Mouse (Mus musculus) heart, postnatal 0 days (tissue): ENCODE data around the gene Tbcd. TPM values are rescaled to one million over a fixed set of nuclear protein-coding genes. Genes with fewer than 3 reads are reported as not detected.

Experiments used
- ATAC-seq: fragments of 200-750 bp; cut with Nextera tagmentation; 2 replicates; pipeline ENCODE4 v1.8.0; 2017; ENCODE audit warnings: low read depth, moderate number of reproducible peaks, moderate library complexity; ENCODE audit not compliant: insufficient read depth
- DNase-seq: peaks from one replicate; pipeline ENCODE4 v3.0.0-alpha.2; 2016; ENCODE audit warnings: low spot score
- H3K27ac ChIP-seq: fragments of 300-500 bp; sonication (generic); 2 replicates; pipeline ENCODE4 v1.5.1; 2014; ENCODE audit warnings: low read depth, mild to moderate bottlenecking
- H3K27me3 ChIP-seq: fragments of 300-500 bp; sonication (generic); 2 replicates; pipeline ENCODE4 v1.6.1; 2014; ENCODE audit warnings: low read length, mixed read lengths; ENCODE audit not compliant: control insufficient read depth, insufficient read depth
- H3K36me3 ChIP-seq: fragments of 300-500 bp; sonication (generic); replicated peaks from 2 replicates; pipeline ENCODE4 v1.6.1; 2014; ENCODE audit warnings: low read length, mixed read lengths; ENCODE audit not compliant: control insufficient read depth, insufficient read depth
- H3K4me1 ChIP-seq: fragments of 300-500 bp; sonication (generic); 2 replicates; pipeline ENCODE4 v1.6.1; 2014; ENCODE audit warnings: antibody characterized with exemption; ENCODE audit not compliant: control insufficient read depth, insufficient read depth
- H3K4me2 ChIP-seq: fragments of 300-500 bp; sonication (generic); 2 replicates; pipeline ENCODE4 v1.6.1; 2014; ENCODE audit warnings: low read depth, mild to moderate bottlenecking, low read length, moderate library complexity
- H3K4me3 ChIP-seq: fragments of 300-500 bp; sonication (generic); 2 replicates; pipeline ENCODE4 v1.5.1; 2014; ENCODE audit warnings: low read depth, low read length
- H3K9ac ChIP-seq: fragments of 300-500 bp; sonication (generic); replicated peaks from 2 replicates; pipeline ENCODE4 v1.6.1; 2014; ENCODE audit warnings: low read depth, low read length, mixed read lengths
- H3K9me3 ChIP-seq: fragments of 300-500 bp; sonication (generic); replicated peaks from 2 replicates; pipeline ENCODE4 v1.6.1; 2016; ENCODE audit warnings: low read length; ENCODE audit not compliant: control insufficient read depth
- CTCF ChIP-seq: IDR thresholded peaks from 2 replicates; pipeline ENCODE4 v1.5.1; 2016; ENCODE audit warnings: antibody characterized with exemption, control low read depth, low read depth
- EP300 ChIP-seq: IDR thresholded peaks from 2 replicates; pipeline ENCODE4 v1.6.1; 2016; ENCODE audit warnings: antibody characterized with exemption, low read depth
- WGBS: fragments of 180-500 bp; shearing (Covaris S2); extraction: QIAGEN DNeasy Blood & Tissue Kit; methylation state at CpG from one replicate; pipeline ENCODE4 v1.1.7; 2014; 5-methylcytosine and 5-hydroxymethylcytosine counted together
- polyA plus RNA-seq: library from polyadenylated mRNA; unstranded; fragments of >200 nt; fragmentation: Nextera tagmentation; extraction: Ambion mirVana; gene quantifications from 2 replicates; pipeline ENCODE4 v1.2.1, GENCODE M21; 2015
- total RNA-seq: library from RNA; depleted of rRNA; stranded (reverse); fragments of >200 nt; gene quantifications from 2 replicates; pipeline ENCODE4 v1.2.3, GENCODE M21; 2014; ENCODE audit warnings: low replicate concordance

The Tbcd gene
- total and polyA plus RNA-seq, 2 experiments from 2014 or later = 16.1 to 29.1 TPM

- ATAC-seq (peak; percentile 1; the same call in 1 of the 2 replicates), DNase-seq (no peak)
- Histone ChIP-seq H3K4me2 (peak overlapping the region; percentile 88), H3K27me3 (no peaks in the 10 kb centered on the region), H3K9ac (0 out of 2 replicates have a peak overlapping the region, but pooled peaks have one; percentile 23), H3K36me3 (peaks cover 5% of the 10 kb centered on the region; the same call in 1 of the 2 replicates), H3K9me3 (no peaks in the 10 kb centered on the region), H3K27ac (no peak overlapping the region), H3K4me3 (peak overlapping the region; percentile 86), H3K4me1 (peaks cover 12% of the 10 kb centered on the region)
- 29% methylated on average over 9 of the region's 9 CpGs for WGBS
- no peak for TF ChIP-seq CTCF
- TF ChIP-seq EP300 = no peak
Observed at GRCm38 (mm10) chr11:121451216-121451726, 478 bp upstream of the Tbcd start.

DNA sequence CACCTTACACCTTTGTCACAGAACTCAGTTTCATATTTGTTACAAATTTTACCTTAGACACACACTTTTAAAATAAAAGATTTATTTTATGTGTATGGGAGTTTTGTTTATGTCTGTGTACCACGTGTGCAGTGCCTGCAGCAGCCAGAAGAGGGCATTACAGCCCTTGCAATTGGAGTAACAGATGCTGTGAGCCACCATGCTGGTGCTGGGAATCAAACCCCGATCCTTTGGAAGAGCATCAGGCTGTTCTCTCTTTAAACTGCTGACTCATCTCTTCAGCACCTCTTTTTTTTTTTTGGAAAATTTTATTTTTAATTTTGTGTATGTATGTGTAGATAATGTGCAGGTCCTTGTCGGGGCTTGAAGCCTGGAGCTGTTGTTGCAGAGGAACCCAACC lies 6.1 kb downstream of the Tbcd start:
- Histone ChIP-seq H3K9me3 (no peaks in the 10 kb centered on the region), H3K9ac (no peak overlapping the region), H3K4me1 (peaks cover under 1% of the 10 kb centered on the region; the same call in 1 of the 2 replicates), H3K36me3 (peaks cover 46% of the 10 kb centered on the region), H3K4me2 (no peak overlapping the region), H3K27ac (no peak overlapping the region), H3K4me3 (no peak overlapping the region), H3K27me3 (no peaks in the 10 kb centered on the region)
- DNase-seq (no peak), ATAC-seq (no peak)
- 89% methylated on average over 3 of the region's 3 CpGs for WGBS
- TF ChIP-seq CTCF (no peak), EP300 (no peak)

DNA sequence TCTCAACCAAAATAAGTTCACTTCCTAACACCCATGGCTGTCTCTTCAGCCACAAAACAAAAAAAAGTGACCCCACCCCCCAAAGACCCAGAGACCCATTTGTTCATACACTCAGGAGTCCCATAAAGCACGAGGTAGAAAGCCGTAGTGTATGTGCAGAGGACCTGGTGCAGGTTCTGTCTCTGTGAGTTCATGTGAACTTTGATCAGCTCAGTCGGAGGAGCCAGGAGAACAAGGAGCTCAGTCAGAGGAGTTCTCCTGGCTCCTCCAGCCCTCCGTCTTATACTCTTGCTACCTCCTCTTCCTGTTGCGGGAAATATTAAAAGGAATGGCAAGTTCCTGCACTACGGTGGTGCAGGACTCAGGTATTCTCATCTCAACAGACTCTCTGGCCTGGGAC lies 15.7 kb downstream of the Tbcd start:
- H3K4me1 ChIP-seq = no peaks in the 10 kb centered on the region
- H3K27me3 ChIP-seq = no peaks in the 10 kb centered on the region
- no peaks in the 10 kb centered on the region for H3K9me3 ChIP-seq
- 86% methylated on average over 6 of the region's 6 CpGs for WGBS
- DNase-seq (no peak), ATAC-seq (no peak)
- no peak for TF ChIP-seq EP300
- TF ChIP-seq CTCF = no peak
- H3K4me2 ChIP-seq = no peak overlapping the region
- peaks cover 27% of the 10 kb centered on the region for H3K36me3 ChIP-seq
- H3K4me3 ChIP-seq = no peak overlapping the region
- H3K9ac ChIP-seq = no peak overlapping the region
- no peak overlapping the region for H3K27ac ChIP-seq

DNA sequence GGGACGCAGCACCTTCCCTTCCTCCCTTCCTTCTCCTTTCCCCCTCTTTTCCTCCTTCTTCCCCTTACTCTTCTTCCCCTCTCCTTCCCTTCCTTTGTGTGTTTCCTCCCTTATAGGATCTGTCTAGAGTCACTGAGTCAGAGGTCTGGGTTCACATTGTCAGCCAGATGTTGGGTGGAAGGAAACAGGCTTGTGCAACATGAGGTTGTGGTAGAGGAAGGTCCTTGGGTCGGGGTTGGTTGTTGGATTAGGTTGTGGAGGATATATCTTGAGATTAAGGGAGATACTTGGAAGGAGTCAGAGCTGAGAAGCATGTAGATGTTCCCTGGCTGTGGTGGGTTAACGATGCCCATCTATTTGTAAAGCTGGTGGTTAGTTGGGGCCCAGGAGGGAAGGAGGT lies 23.1 kb downstream of the Tbcd start:
- H3K4me2 ChIP-seq = no peak overlapping the region
- no peaks in the 10 kb centered on the region for H3K4me1 ChIP-seq
- H3K4me3 ChIP-seq = no peak overlapping the region
- no peaks in the 10 kb centered on the region for H3K9me3 ChIP-seq
- H3K36me3 ChIP-seq = peaks cover 5% of the 10 kb centered on the region; the same call in 1 of the 2 replicates
- no peak for ATAC-seq
- TF ChIP-seq CTCF (no peak), EP300 (no peak)
- no peak overlapping the region for H3K9ac ChIP-seq
- WGBS = 71% methylated on average over 3 of the region's 3 CpGs
- no peak overlapping the region for H3K27ac ChIP-seq
- no peaks in the 10 kb centered on the region for H3K27me3 ChIP-seq
- DNase-seq = no peak

- DNase-seq (peak; percentile 77), ATAC-seq (no peak)
- Histone ChIP-seq H3K9me3 (no peaks in the 10 kb centered on the region), H3K27ac (no peak overlapping the region), H3K27me3 (no peaks in the 10 kb centered on the region), H3K4me2 (no peak overlapping the region), H3K36me3 (peaks cover 5% of the 10 kb centered on the region; the same call in 1 of the 2 replicates), H3K9ac (no peak overlapping the region), H3K4me1 (no peaks in the 10 kb centered on the region), H3K4me3 (no peak overlapping the region)
- WGBS = 29% methylated on average over 9 of the region's 9 CpGs
- TF ChIP-seq CTCF (peak; percentile 90), EP300 (no peak)
Observed at GRCm38 (mm10) chr11:121475699-121476415, 24.1 kb downstream of the Tbcd start.
